Mouse (Mus musculus): Measurements from ENCODE around the gene Mpl.

Gene Mpl

DNA sequence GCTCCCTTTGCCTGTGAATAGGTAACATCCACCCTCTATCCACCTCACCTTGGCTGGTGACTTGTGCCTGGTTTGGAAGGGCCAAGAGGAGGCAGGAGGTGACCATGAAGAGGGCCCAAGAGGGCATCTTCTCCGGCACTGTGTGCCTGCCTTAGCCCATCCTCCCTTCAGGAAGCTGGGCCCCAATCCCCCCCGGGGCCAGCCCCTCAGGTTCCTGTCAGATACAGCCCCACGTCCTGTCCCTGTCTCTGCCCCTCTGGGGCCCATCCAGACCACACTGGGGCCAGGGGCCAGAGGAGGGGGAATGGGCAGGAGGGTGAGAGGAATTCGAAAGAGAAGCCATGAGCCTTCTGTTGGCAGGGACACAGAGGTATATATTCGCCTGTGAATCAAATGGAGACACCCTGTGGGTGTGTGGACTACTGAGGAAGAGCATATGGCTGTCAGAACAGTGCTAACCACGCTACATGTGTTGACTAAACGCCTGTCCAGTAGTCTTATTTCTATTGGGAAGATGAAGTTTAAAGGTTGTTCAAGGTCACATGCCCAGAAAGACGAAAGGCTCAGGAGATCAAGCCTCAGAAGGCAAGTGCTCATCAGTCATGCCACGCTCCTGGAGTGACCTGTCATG lies at the start of gene Mpl:
Mpl (minus strand) TSS at position 169 of the 631 bp plus-strand sequence.
- WGBS, result 61% methylated on average over 9 of the region's 9 CpGs

DNA sequence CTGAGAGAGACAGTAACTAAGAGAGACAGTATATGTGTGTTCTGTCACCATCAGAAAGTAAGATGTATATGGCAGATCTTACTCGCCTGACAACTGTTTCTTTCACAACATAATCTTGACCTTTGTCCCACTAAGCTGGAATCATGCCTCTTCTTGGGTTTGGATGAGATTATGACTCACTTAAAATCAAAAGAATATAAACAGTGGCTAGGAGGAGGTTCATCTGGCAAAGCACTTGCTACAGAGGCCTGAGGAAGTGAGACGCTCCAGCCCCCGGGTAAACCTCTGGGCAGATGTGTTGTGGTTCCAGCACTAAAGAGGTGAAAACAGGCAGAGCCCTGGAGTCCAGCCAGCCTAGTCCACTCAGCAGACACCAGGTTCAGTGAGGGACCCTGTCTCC lies 48.2 kb upstream of the Mpl start:
- 64% methylated on average over 3 of the region's 3 CpGs for WGBS

DNA sequence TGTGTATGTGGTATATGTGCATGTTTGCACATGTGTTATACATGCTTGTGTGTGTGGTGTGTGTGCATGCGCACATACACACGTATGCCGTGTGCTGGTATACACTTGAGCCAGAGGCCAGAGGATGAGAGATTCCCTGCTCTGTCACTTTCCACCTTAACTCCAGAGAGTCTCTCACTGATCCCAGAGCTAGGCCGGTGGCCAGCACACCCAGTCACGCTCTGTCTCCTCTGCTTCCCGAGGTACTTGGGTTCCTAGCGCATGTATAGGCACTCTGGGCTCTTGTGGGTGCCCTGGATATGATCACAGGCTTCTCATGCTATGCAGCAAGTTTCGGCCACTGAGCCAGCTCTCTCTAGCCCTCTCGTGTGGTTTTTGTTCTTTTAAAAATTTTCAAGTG lies 43.5 kb upstream of the Mpl start:
- 62% methylated on average over 9 of the region's 9 CpGs for WGBS

DNA sequence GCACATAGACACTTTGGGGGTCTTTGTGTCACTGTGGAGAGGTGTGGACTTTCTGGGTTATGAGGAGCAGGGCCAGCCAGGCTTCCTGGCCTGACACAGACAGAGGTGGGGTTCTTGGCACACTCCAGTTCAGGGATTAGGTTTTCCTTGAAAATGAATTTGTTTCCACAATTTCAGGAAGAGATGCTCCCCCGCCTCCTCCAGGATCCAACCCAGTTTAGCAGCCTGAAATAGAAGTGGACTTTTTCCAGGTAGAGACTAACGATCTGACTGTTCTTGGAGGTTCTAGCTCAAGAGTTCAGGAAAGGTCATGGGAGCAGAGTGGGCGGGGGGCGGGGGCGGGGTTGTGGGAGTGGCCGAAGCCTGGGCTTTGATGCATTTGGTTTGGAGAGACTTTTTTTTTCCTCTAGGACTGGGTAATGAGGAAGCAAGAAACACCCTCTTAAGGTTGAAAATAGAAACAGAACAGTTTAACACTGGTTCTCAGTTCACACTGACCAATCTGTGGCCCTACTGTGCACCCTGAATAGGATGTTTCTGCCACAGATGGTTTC lies 42.9 kb upstream of the Mpl start:
- WGBS, result 39% methylated on average over 6 of the region's 6 CpGs

DNA sequence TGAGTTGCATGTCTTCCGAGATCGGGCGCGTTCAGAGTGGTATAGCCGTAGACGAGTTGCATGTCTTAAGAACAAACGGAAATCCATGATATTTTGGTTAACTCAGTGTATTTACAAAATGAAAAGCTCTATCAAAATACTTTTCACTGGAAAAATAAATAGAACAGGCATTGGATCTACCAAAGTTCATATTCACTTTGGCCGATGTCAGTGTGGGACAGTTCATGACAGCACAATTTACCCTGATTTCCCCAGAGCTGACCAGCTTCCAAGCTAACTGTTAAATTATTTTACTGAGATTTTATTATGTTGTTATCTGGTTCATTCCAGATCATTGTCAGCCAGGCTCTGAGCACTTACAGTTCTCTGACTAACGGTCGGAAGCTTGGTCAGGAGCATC lies 33.1 kb upstream of the Mpl start:
- 80% methylated on average over 10 of the region's 10 CpGs for WGBS

DNA sequence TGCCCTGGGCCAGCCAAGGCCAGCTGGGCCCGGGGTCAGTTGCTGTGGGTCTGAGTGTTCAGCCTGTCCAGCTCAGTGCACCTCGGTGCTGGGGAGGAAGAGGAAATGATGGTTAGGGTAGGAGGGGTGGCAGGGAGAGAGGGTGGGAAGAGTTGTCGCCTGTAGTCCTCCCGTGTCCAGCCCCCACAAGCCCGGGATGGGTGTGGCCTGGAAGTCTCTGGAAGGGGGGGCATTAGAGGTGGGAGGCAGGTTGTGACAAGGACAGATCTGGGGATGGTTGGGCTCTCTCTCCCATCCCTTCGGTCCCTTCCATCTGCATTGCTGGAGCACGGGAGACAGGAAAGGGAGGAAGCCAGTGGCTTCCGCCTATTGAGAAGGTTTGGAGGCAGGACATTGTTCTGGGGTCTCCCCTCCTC lies 32.4 kb upstream of the Mpl start, which contains the start of gene Tie1:
Tie1 (minus strand) TSS at position 345 of the 416 bp plus-strand sequence.
- 66% methylated on average over 8 of the region's 8 CpGs for WGBS

DNA sequence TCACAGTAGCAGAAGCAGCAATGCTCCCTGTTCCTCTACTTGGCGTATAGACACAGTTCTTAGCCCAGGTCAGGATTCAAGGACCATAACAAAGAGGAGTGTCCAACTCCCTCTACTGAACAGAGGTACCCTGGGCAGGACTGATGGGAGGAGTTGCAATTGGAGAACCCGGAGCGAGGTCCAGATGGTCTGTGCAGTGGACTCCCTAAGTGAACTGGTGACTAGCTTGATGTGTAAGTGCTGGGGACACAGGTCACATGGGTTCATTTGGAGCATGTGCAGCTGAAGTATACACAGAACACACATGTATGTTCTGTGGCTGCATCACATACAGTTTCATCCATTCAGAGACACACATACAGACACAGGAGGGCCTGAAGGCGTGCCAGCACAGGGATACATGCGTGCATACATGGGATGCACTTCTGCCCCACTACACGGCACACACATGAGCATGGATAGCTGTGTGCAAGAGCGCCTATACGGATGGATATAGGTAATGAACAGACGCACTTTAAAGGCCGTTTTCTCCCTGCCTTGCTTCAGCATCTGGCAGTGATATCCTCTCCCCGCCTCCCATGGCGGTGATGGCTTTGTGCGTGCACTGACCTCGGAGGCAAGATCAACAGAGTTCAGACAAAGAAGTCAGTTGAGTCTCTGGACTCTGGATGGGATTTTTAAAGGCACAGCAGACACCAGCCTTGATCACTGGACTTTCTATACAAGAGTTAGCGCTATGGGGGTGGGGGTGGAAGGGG lies 19.6 kb upstream of the Mpl start:
- WGBS, result 74% methylated on average over 15 of the region's 15 CpGs

DNA sequence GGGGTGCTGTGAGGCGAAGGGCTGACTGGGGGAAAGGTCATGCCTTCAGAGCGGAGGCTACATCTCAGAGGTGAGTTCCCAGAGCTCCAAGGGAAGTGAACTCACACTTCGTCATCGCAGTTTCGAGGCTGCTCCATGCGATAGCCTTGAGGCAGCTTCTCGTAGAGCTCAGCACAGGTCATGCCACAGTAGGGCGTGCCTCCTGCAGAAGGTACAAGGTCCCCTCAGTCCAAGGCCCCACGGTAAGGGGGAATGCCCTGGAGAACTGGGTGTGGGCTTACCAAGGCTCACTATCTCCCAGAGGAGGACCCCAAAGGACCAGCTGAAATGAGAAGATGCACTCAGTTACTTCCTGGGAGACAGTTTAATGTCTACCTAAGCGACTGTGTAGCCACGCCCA lies 15.4 kb upstream of the Mpl start:
- WGBS, result 94% methylated on average over 11 of the region's 11 CpGs

DNA sequence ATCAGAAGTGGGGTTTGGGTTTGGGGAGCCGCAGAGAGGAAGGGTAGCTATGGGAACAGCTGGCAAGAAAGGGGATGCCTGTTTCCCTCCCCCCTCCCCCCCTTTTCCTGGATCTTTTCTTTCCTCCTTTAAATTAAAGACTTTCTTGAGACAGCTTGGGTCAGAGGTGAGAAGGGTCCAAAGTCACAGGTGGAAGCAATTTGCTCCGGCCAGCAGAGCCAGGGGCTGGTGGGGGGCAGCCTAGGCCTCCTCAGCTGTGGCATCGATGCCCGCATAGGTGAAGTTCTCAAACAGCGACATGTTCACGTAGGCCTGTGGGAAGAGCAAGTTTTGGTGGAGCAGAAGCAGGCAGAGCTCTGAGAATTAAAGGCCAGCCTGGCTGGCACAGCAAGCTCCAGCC lies 14.0 kb upstream of the Mpl start:
- WGBS, result 81% methylated on average over 6 of the region's 6 CpGs

DNA sequence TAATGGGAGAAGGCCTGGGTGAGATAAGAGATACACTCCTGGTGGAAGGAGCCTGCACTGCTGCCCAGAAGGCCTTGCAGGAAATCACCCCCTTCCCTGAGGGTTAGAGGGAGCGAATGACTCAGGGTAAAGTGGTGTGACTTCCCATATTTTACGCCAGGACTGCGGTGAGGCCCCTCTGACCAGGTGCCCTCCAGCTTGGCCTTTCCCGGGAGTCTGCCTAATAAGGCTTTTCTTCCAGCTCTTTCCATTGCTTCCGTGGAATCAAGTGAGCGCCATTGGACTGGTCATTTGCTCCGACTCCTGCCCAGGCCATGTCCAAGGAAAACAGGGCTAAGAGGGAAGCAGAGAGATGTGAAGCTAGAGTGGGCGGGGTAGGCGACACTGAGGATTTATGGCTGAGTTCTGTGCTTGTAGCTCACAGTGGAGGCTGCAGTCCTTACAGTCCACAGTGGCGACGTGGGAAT lies 8.4 kb upstream of the Mpl start:
- 76% methylated on average over 11 of the region's 11 CpGs for WGBS

DNA sequence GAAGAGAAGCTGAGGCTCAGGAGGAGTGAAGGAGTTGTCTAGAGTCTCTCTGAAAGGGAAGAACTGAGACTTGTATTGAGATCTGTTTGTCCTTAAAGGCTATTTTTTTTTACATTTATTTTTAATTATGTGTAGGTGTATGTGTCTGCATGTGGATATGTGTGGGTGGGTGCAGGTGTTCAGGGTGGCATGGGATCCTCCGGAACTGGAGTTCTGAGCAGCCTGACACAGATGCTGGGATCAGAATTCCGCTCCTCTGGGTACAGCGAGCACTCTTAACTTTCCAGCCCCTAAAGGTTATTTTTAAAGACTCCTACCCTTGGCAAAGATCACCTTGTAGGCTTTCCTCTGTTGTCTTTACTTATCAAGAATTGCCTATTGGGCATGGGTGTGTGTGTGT lies 7.6 kb upstream of the Mpl start:
- 46% methylated on average over 3 of the region's 3 CpGs for WGBS

DNA sequence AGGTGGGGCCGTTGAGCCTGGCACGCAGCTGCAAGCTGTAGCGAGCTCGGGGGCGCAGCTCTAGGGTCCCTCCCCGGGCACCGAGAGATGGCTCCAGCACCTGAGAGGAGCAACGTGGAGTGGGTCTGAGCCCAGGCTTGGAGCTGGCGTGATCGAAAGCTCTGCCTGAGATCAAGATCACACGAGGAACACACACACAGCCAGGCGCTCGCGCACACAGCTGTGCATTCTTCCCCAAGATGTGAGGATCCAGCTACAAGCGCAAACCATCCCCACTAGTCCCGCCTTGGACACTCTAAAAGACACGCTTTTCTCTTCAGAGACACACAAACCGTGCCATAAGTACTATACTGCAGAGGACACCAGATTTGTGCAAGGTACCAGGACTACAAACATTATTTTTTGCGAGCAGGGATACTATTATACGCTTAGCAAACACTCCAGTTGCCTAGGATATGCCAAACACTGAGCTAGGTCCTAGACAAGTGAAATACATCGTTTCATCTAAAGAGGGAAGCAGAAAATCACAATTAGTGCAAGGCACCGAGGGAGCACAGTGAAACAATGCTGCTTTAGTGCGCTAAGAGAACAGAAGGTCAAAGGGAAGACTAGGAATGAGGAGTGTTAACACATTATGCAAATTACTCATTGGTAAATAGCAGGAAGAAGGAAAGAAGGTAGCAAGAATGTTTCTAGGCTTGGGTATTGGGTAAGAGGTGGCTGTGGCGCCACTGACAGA lies 10.7 kb downstream of the Mpl start:
- WGBS, result 21% methylated on average over 24 of the region's 24 CpGs

DNA sequence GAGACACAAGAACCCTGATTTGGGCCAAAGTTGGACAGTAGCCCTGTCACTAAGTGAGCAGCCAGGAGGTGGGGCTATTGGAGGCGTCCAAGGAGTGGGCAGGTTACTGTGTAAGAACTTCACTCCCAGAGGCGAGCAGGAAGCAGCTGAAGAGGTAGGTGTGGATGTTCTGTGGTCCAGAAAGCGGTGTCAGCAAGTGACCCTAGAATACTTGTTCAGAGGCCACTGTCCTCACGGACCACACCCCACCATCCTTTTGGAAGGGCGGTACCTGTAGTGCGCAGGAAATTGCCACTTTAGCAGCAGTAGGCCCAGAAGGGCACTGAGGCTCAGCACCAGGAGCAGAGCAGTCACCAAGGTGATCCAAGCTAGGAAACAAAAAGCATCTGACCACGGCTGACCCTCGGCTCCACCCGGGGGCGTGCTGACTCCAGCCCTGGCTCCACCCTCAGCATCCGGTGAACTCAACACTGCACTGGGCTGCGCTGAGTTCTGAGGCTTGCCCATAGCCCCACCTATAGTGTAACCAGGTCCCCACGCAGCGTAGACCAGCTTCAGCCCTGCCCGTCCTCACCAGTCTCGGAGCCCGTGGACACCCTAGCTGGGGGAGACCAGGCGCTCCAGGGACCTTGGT lies 11.4 kb downstream of the Mpl start:
- WGBS, result 23% methylated on average over 18 of the region's 18 CpGs

DNA sequence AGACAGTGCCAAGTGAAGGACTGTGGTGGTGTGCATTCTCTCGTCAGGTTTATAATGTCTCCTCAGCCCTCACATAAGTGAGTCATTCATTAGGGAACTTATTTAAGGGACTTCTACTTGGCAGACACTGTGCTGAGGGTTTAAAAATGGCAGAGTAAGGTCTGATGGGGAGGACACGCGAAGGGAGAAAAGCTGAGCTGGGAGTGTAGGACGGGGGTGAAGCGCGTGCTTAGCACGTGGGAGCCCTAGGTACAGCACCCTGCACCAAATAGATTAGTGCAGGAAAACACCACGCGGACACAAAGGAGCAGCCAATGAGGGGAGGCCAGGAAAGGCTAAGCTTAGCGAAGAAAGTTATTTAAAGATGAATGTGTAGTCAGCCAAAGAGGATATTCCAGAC lies 12.2 kb downstream of the Mpl start:
- WGBS, result 60% methylated on average over 10 of the region's 10 CpGs

DNA sequence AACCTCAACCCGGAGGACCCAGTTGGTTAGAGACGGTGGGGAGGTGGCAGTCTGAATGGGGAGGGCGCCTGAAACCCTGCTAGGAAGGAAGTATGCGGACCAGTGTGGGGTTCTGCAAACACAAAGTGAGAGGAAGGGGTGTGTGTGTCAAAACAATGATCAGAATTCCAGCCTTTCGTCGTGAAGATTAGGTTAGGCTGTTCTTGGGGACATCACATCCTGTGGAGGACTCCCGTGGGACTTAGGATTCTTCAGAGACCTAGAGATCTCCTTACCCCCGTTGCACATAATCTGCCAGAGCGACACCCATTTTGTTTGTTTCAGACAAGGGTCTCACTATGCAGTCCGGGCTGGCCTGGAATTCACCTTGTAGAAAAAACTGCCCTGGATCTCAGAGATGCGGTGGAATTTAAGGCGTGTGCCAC lies 19.5 kb downstream of the Mpl start:
- 20% methylated on average over 12 of the region's 12 CpGs for WGBS

DNA sequence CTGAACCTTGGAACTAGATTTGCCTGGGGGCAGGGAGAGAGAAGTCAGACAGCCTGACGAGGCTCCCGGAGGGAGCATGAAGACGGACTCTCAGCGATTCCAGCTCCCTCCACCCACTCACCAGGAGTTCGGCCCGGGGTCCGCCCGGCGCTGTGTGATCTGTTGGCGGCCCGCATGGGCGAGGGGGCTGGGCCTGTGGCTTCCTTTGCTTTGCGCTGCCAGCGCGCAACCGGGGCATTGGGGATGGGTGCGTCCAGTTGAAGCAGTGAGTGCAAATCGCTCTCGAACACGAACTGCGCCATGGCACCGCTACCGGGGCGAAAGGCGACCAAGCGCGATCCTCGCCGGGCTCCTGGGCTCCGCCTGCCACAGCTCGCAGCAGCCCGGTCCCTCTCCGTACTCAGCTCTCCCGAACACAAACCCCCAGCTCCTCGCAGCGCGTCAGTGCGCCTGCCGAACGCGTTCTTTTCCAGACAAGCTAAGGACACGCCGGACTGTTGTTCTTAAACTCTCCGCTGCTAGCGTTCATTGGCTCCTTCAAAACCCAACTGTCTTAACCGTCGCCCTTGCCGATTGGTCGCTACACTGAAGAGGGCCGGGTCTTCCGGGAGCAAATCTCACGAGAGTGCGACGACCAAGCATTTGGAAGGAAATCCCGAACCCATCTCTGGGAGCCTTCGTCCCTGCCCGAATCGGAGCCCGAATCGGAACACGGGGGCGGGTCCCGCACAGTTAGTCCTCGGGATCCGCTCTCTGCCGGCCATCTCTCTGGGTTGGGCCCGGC lies 20.3 kb downstream of the Mpl start, which contains the start of gene Cdc20:
Cdc20 (minus strand) TSS at position 533 of the 784 bp plus-strand sequence.
- WGBS, result under 1% methylated on average over 67 of the region's 67 CpGs

DNA sequence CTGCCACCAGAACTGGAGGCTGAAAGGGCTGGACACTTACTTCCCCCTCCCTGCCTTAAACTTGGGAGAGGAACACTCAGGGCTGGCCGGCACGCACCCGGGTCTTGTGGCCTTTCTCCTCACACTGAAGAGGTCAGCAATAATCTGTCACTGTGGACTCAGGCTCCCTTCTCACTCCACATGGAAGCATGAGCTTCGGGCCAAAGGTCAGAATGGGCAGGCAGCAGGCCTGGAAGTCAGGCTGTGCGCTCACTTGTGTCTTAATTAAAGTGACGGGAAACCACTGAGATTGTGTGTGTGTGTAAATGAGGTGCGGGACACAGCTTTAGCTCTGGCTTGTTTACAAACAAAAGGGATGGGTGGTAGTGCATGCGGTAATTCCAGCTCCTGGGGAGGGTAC lies 25.0 kb downstream of the Mpl start:
- 82% methylated on average over 8 of the region's 8 CpGs for WGBS

DNA sequence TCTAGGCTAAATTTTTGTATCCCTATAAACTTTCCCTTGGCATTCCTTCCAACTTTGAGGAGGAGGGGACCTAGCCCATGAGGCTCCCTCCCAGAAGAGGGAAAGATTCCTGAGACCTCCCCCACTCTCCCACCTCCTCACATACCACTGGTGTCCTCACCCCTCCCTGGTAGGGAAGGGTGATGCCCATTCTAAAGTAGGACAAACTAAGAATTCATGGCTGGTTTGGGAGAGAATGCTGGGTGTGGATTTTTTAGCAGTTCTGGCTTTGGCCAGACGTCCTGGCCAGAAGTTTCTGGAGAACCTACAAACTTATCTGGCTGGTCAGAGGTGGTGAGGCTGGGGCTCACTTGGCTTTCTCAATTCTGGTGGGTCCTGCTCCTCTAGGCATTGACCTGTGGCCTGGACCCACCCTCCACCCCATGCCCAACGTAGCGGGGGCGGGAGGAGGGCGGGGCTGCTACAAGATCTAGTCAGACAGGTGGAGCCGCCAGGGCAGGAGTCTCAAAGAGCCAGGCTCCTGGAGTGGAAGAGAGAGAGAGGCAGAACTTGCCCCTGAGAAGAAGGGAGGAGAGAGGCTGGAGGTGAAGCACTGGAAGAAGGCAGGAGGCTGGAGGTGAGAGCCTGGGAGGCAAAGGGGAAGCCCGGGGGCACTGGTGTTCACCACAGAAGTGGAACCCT lies 28.0 kb downstream of the Mpl start:
- WGBS, result 69% methylated on average over 7 of the region's 7 CpGs

DNA sequence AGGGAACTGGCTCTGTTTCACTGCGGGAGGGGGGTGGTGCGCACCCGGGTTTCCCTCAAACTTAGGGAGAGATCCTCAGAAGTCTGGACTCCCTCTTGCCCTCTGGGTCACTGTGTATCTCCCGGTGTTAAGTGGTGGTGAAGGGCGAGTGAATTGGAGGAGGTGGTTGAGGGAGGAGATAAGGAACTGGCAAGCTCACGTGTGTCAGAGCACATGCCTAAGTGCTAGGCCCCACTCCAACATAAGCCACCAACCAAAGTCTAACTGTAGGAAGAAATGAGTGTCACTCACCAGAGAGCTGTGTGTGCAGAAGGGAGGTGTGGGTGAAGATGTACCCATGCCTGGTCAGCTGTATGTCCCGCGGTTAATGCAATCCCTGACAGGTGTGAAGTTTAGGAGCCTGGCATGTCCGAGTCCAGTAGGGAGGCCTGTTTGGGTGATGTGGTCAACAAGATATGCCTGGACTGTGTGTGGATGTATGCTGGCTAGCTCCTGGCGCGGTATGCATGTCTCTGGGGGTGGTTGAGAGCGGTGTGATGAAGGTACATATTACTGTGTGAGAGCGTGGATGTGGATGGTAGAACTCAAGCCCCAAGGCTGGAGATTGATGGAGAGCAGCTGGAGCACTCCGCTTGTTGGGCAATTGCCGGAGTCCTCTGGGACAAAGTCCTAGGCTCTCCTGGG lies 28.6 kb downstream of the Mpl start:
- WGBS, result 53% methylated on average over 15 of the region's 15 CpGs
